Mouse (Mus musculus) bone marrow, adult 2 months (tissue): ENCODE data around the gene Aaed1.

Experiments used
- CTCF ChIP-seq: fragments of 200-500 bp; IDR thresholded peaks from 2 replicates; pipeline ENCODE4 v1.5.1; 2011; ENCODE audit warnings: low read length, control low read depth; ENCODE audit not compliant: control insufficient read depth, insufficient read depth
- POLR2A ChIP-seq: fragments of 200-500 bp; IDR thresholded peaks from 2 replicates; pipeline ENCODE4 v1.6.1; 2011; ENCODE audit warnings: low read depth, mild to moderate bottlenecking, control low read depth, low read length, borderline replicate concordance; ENCODE audit not compliant: control insufficient read depth

- TF ChIP-seq CTCF (no peak), POLR2A (no peak)
Observed at GRCm38 (mm10) chr13:64275754-64276127, 36.8 kb downstream of the Aaed1 start.
